Mouse (Mus musculus) embryonic fibroblast, embryonic 13.5 days (primary cell): ENCODE data around the gene Cnnm4. TPM values are rescaled to one million over a fixed set of nuclear protein-coding genes. Genes with fewer than 3 reads are reported as not detected.

Experiments used
- H3K27ac ChIP-seq: 2 replicates; pipeline ENCODE4 v1.5.1; 2012; ENCODE audit warnings: low read length, control low read depth, inconsistent platforms; ENCODE audit not compliant: insufficient read depth
- H3K4me1 ChIP-seq: 2 replicates; pipeline ENCODE4 v1.6.1; 2011; ENCODE audit warnings: low read length; ENCODE audit not compliant: control insufficient read depth, insufficient read depth
- H3K4me3 ChIP-seq: 2 replicates; pipeline ENCODE4 v1.5.1; 2011; ENCODE audit warnings: mild to moderate bottlenecking, control low read depth, low read length; ENCODE audit not compliant: insufficient read depth
- CTCF ChIP-seq: IDR thresholded peaks from 2 replicates; pipeline ENCODE4 v1.5.1; 2011; ENCODE audit warnings: mild to moderate bottlenecking, control low read depth, low read length, moderate library complexity, borderline replicate concordance; ENCODE audit not compliant: insufficient read depth
- POLR2A ChIP-seq: IDR thresholded peaks from 2 replicates; pipeline ENCODE4 v1.6.1; 2011; ENCODE audit warnings: low read depth, mild to moderate bottlenecking, control low read depth, low read length, moderate library complexity
- polyA plus RNA-seq: library from polyadenylated mRNA; stranded (reverse); fragments of >200 nt; gene quantifications from 2 replicates; pipeline ENCODE4 v1.2.4, GENCODE M21; 2011; ENCODE audit warnings: low read depth; ENCODE audit not compliant: missing spikeins, insufficient read length

Cnnm4 gene
- polyA plus RNA-seq, 1 experiment, result 11.6 TPM

DNA sequence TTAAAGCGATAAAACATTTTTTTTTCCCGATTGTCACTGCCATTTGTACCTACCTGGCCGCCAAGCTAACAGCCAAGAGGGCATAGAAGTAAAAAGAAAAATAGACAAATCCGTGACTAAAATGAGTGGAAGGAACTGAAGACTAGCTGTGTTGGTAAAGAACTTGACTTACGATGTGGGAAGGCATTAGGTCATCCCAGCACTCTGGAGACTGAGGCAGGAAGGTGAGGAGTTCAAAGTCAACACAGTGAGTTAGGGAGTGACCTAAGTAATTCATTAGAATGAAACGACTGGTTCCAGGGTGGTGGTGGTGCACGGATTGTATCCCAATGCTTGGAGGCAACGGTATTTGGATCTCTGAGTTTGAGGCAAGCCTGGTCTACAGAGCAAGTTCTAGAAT, 25.9 kb upstream of the Cnnm4 start:
- TF ChIP-seq POLR2A, result no peak
- TF ChIP-seq CTCF, result no peak
- H3K4me1 ChIP-seq, result peaks cover 5% of the 10 kb centered on the region
- no peak overlapping the region for H3K4me3 ChIP-seq

DNA sequence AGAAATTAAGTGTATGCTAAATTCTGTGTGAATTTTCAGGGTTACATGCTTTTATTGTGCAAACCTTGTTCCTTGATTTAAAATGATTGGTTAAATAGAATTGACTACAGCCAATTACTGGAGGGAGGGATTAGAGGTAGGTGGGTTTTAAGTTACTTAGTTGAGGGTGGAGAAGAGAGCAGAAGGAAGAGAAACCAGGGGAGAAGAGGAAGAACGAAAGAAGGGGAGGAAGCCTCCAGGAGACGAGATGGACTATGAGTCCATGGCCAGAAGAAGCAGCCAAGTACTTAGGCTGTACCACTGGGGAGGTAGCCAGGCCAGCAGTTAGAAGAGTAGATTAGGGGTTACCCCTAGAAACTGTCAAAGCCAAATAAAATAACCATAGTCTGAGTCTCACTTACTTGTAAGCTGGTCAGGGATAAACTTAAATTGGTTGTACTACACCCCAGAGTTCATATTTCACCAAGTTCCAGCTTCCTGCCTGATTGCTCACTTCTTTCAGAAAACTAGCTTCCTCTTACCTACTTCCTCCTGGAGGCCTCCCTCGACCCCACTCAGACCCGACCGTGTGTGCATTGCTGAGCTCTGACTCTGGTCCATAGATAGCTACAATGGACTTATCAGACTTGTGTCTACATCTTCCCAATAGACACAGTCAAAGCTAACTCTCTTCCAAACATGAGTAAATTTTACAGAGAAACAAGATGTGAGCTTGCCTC, 25.2 kb upstream of the Cnnm4 start:
- Histone ChIP-seq H3K4me3 (no peak overlapping the region), H3K27ac (no peak overlapping the region)
- TF ChIP-seq CTCF (no peak), POLR2A (no peak)

More for the DNA sequence above, 25.9 kb upstream of the Cnnm4 start:
- 0 out of 2 replicates have a peak overlapping the region, but pooled peaks have one; percentile 4 for H3K27ac ChIP-seq

GRCm38 (mm10) chr1:36446841-36447240, 24.6 kb upstream of the Cnnm4 start:
- H3K27ac ChIP-seq, result no peak overlapping the region
- TF ChIP-seq CTCF (no peak), POLR2A (no peak)
- peaks cover 5% of the 10 kb centered on the region for H3K4me1 ChIP-seq
- H3K4me3 ChIP-seq, result no peak overlapping the region

More for the DNA sequence above, 25.2 kb upstream of the Cnnm4 start:
- H3K4me1 ChIP-seq, result peaks cover 5% of the 10 kb centered on the region

GRCm38 (mm10) chr1:36454055-36454815, 17.2 kb upstream of the Cnnm4 start:
- H3K4me3 ChIP-seq, result no peak overlapping the region
- TF ChIP-seq POLR2A (no peak), CTCF (0 out of 2 replicates have a peak, but pooled peaks have one; percentile 25)
- H3K4me1 ChIP-seq, result peaks cover 14% of the 10 kb centered on the region
- H3K27ac ChIP-seq, result no peak overlapping the region

- no peak overlapping the region for H3K4me3 ChIP-seq
- peak overlapping the region; percentile 88 for H3K27ac ChIP-seq
- TF ChIP-seq POLR2A (no peak), CTCF (no peak)
- peaks cover 14% of the 10 kb centered on the region for H3K4me1 ChIP-seq
Measured at GRCm38 (mm10) chr1:36457388-36458014, 13.9 kb upstream of the Cnnm4 start.

DNA sequence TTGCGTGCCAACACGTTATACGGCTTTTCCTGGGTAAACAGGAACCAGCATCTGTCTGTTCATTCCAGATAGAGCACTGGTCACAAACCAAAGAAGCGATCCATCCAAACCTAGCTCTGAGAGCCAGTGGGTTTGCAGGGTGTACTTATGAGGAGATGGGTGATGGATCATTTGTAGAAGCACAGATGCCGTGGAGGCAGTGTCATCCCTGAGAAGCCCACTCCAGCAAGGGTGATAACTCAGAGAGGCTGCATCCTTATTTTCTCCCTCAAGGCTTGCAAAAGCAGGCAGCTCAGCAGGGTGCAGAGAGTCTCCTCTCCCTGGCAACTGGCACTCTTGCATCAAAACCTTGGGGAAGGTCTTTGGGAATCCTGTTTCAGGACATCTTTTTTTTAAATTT, 13.3 kb upstream of the Cnnm4 start:
- H3K4me1 ChIP-seq, result peaks cover 14% of the 10 kb centered on the region
- peak overlapping the region; percentile 88 for H3K27ac ChIP-seq
- H3K4me3 ChIP-seq, result no peak overlapping the region
- no peak for TF ChIP-seq CTCF
- TF ChIP-seq POLR2A, result no peak

DNA sequence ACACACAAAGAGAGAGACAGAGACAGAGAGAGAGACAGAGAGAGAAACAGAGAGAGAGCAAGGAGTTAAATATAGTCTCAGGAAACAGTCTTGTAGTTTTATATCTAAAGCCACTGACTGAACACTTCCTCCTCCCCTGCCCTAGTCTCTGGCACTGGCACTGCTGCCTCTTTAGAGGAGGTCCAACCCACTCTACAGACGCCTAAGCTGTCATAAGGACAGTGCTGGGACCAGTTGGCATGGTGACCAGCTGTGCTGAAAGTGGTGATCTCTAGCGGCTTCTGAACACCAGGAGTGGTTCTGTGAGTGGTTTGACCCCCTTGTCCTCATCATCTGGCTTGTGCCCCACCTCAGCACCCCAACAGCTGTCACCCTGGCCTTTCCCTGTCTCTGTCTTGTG, 9.6 kb upstream of the Cnnm4 start:
- Histone ChIP-seq H3K4me3 (no peak overlapping the region), H3K27ac (no peak overlapping the region), H3K4me1 (peaks cover 12% of the 10 kb centered on the region)
- TF ChIP-seq CTCF (no peak), POLR2A (no peak)

- Histone ChIP-seq H3K4me1 (no peaks in the 10 kb centered on the region; the same call in 1 of the 2 replicates), H3K4me3 (no peak overlapping the region), H3K27ac (no peak overlapping the region)
- TF ChIP-seq POLR2A (no peak), CTCF (no peak)
Measured at GRCm38 (mm10) chr1:36465641-36466160, 5.7 kb upstream of the Cnnm4 start.

DNA sequence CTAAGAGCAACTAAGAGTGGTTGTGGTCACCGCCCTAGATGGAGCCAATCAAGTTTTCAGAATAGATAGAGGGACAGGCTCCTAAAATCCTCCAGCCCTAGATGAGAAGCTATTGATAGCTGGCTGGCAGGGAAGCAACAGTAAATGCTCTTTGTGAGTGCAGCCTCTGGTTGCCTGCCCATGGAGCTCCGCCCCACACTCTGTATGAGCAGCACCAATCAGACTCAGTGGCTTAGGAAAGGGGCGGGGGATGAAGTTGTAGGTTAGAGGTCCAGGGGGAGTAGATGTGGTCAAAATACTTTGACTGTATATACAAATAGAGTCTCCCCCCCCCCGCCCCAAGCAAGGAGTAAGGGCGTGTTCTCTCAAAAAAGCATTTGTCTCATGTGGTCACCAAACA, 4.0 kb upstream of the Cnnm4 start:
- H3K4me3 ChIP-seq, result no peak overlapping the region
- TF ChIP-seq CTCF (no peak), POLR2A (no peak)
- no peaks in the 10 kb centered on the region; the same call in 1 of the 2 replicates for H3K4me1 ChIP-seq
- no peak overlapping the region for H3K27ac ChIP-seq
